Comparison of ENCODE assay signal across 25 mouse cellular contexts in genomic region chr6:118947286-118947685, GRCm38 (mm10).
DNase-seq lines count a peak whose midpoint lies in the region; ATAC-seq and TF ChIP-seq lines count a peak whose summit lies in the region.
"Had no signal": no experiment of that assay in that cellular context is flagged by ENCODE, and none has a peak within 500 bp of the region (broad histone marks: within the 10 kb centered on the region; RNA-seq: fewer than 3 reads in every experiment).

No protein-coding gene starts in this region.

- no peaks in the 10 kb centered on the region for H3K36me3 ChIP-seq in embryonic facial prominence, embryonic 14.5 days (ENCODE audit: control insufficient read depth, insufficient read depth, low read length)
- H3K36me3 ChIP-seq in stomach, embryonic 15.5 days = no peaks in the 10 kb centered on the region
- H3K36me3 ChIP-seq: liver, embryonic 15.5 days; midbrain, embryonic 15.5 days; neural tube, embryonic 12.5 days had no signal

- H3K9me3 ChIP-seq in embryonic facial prominence, embryonic 14.5 days (ENCODE audit: control insufficient read depth, low read length) = no peaks in the 10 kb centered on the region
- no peaks in the 10 kb centered on the region for H3K9me3 ChIP-seq in stomach, embryonic 15.5 days
- H3K9me3 ChIP-seq: liver, embryonic 15.5 days; midbrain, embryonic 15.5 days; neural tube, embryonic 12.5 days had no signal

- no peaks in the 10 kb centered on the region for H3K27me3 ChIP-seq in embryonic facial prominence, embryonic 14.5 days (replicated peaks; ENCODE audit: control insufficient read depth, insufficient read depth, low read length)
- H3K27me3 ChIP-seq in stomach, embryonic 15.5 days (replicated peaks) = no peaks in the 10 kb centered on the region
- H3K27me3 ChIP-seq: midbrain, embryonic 15.5 days; neural tube, embryonic 12.5 days had no signal

- DNase-seq in layer of hippocampus, adult 2 months (ENCODE audit: low spot score in 2 of 2) = no peak
- DNase-seq in layer of hippocampus, adult 18-20 months (ENCODE audit: low spot score in 2 of 2) = no peak
- DNase-seq in NIH3T3 (ENCODE audit: low read depth) = peak; percentile 55
- peak; percentile 89 for DNase-seq in embryonic facial prominence, embryonic 14.5 days (ENCODE audit: low spot score)
- DNase-seq in cerebellum, postnatal 36 days = no peak
- DNase-seq: adrenal gland, postnatal 25 days; cerebellum, adult 8-10 months; gastrocnemius, postnatal 36 days; heart, adult 2 months; heart, postnatal 36 days; kidney, adult 9 months; kidney, postnatal 14 days; layer of hippocampus, postnatal 36 days; liver; retina, postnatal 1 day; thymus, adult 18-20 months; thymus, postnatal 36 days had no signal

- H3K9ac ChIP-seq in embryonic facial prominence, embryonic 14.5 days (ENCODE audit: low read depth, low read length) = no peak overlapping the region
- H3K9ac ChIP-seq in stomach, embryonic 15.5 days = no peak overlapping the region
- H3K9ac ChIP-seq: hindbrain, embryonic 14.5 days; liver, embryonic 15.5 days; midbrain, embryonic 15.5 days; neural tube, embryonic 12.5 days had no signal

- peak overlapping the region; percentile 37 for H3K27ac ChIP-seq in layer of hippocampus, adult 2 months
- H3K27ac ChIP-seq in embryonic facial prominence, embryonic 14.5 days (replicated peaks; ENCODE audit: low read depth, low read length) = 0 out of 2 replicates have a peak overlapping the region, but pooled peaks have one; percentile 52
- H3K27ac ChIP-seq in stomach, embryonic 15.5 days = peak overlapping the region; percentile 5; the same call in 1 of the 2 replicates
- H3K27ac ChIP-seq: heart, adult 2 months; hindbrain, embryonic 14.5 days; liver, embryonic 15.5 days; macrophage; midbrain, embryonic 15.5 days; neural tube, embryonic 12.5 days had no signal

- WGBS in embryonic facial prominence, embryonic 14.5 days = 37% methylated on average over 8 of the region's 8 CpGs
- 65% methylated on average over 8 of the region's 8 CpGs for WGBS in stomach, embryonic 15.5 days

- peaks cover 12% of the 10 kb centered on the region for H3K4me1 ChIP-seq in embryonic facial prominence, embryonic 14.5 days (ENCODE audit: control insufficient read depth, insufficient read depth, low read length)
- no peaks in the 10 kb centered on the region for H3K4me1 ChIP-seq in stomach, embryonic 15.5 days
- H3K4me1 ChIP-seq: midbrain, embryonic 15.5 days; neural tube, embryonic 12.5 days had no signal

- TF ChIP-seq CTCF in layer of hippocampus, adult 2 months (conservative IDR thresholded peaks at IDR 0.05) = no peak

- no peak overlapping the region for H3K4me3 ChIP-seq in layer of hippocampus, adult 2 months
- no peak overlapping the region for H3K4me3 ChIP-seq in embryonic facial prominence, embryonic 14.5 days (ENCODE audit: low read depth, low read length)
- H3K4me3 ChIP-seq in stomach, embryonic 15.5 days (replicated peaks) = no peak overlapping the region
- H3K4me3 ChIP-seq: heart, adult 2 months; liver, embryonic 15.5 days; midbrain, embryonic 15.5 days; neural tube, embryonic 12.5 days had no signal

- no peak overlapping the region for H3K4me2 ChIP-seq in embryonic facial prominence, embryonic 14.5 days (ENCODE audit: low read depth, low read length)
- H3K4me2 ChIP-seq in stomach, embryonic 15.5 days = no peak overlapping the region
- H3K4me2 ChIP-seq: hindbrain, embryonic 14.5 days; liver, embryonic 15.5 days; midbrain, embryonic 15.5 days; neural tube, embryonic 12.5 days had no signal

- ATAC-seq in embryonic facial prominence, embryonic 14.5 days (ENCODE audit: low read depth) = no peak
- no peak for ATAC-seq in stomach, embryonic 15.5 days (ENCODE audit: insufficient read depth, low FRiP score, low read depth)
- ATAC-seq in activated CD4-positive, CD25-positive, alpha-beta regulatory T cell, adult 4 months = no peak
- ATAC-seq: inflammation-experienced regulatory T-cells, adult 6 months; midbrain, embryonic 15.5 days had no signal

Comparison
In these comparisons a context has a peak if more than half of its experiments do, and no peak if none do; other contexts are left out.
1. DNase-seq: peak in NIH3T3 (single experiment) and embryonic facial prominence, embryonic 14.5 days (single experiment); none in layer of hippocampus, adult 2 months (0 of 2), layer of hippocampus, adult 18-20 months (0 of 2) and cerebellum, postnatal 36 days (0 of 2).
2. Peak in every context shown above with its lines, with median percentiles within 50 percentile points of each other: H3K27ac ChIP-seq.